Mouse (Mus musculus) CH12.LX (cell line): ENCODE data around the gene Amh. TPM values are rescaled to one million over a fixed set of nuclear protein-coding genes. Genes with fewer than 3 reads are reported as not detected.

Experiments used
- DNase-seq: peaks from one replicate; pipeline ENCODE4 v3.0.0-alpha.2; 2013; ENCODE audit errors: extremely low read depth
- H3K27ac ChIP-seq: 2 replicates; pipeline ENCODE4 v1.5.1; 2012; ENCODE audit warnings: low read depth, mild to moderate bottlenecking, control low read depth, moderate library complexity; ENCODE audit not compliant: insufficient read depth
- H3K27me3 ChIP-seq: replicated peaks from 2 replicates; pipeline ENCODE3; 2012; ENCODE audit warnings: inconsistent platforms
- H3K36me3 ChIP-seq, 2 experiments: replicated peaks in 1 of 2; 2 replicates each; pipeline versions ENCODE3 to v1.6.1; 2012; ENCODE audit warnings: inconsistent platforms in 1 of 2, low read length in 1 of 2, mild to moderate bottlenecking in 1 of 2, mixed read lengths in 1 of 2, moderate library complexity in 1 of 2; ENCODE audit not compliant: control insufficient read depth in 1 of 2, insufficient read depth in 1 of 2
- H3K4me1 ChIP-seq, 2 experiments: 2 replicates each; pipeline ENCODE4 v1.6.1; 2012; ENCODE audit warnings: inconsistent platforms in 1 of 2, moderate library complexity in 1 of 2; ENCODE audit not compliant: insufficient read depth in 2 of 2, control insufficient read depth in 1 of 2
- H3K4me2 ChIP-seq: 2 replicates; pipeline ENCODE4 v1.6.1; 2012; ENCODE audit warnings: low read depth, mild to moderate bottlenecking, control low read depth; ENCODE audit not compliant: poor library complexity, insufficient read depth, severe bottlenecking
- H3K4me3 ChIP-seq, 3 experiments: fragments of 150-350 bp in 1 of 3; sonication (generic) in 1 of 3; replicated peaks in 1 of 3; 2 replicates each; pipeline versions ENCODE3 to v1.5.1; 2011 to 2012; ENCODE audit warnings: low read depth in 2 of 3, low read length in 2 of 3, mild to moderate bottlenecking in 2 of 3, moderate library complexity in 2 of 3, control low read depth in 1 of 3, improper control_type of control experiment in 1 of 3, inconsistent platforms in 1 of 3, mixed read lengths in 1 of 3; ENCODE audit not compliant: poor library complexity in 1 of 3
- H3K79me2 ChIP-seq: replicated peaks from 2 replicates; pipeline ENCODE4 v1.6.1; 2012; ENCODE audit warnings: mild to moderate bottlenecking, moderate library complexity; ENCODE audit not compliant: control insufficient read depth, poor library complexity, insufficient read depth, severe bottlenecking; ENCODE audit errors: extremely low read depth
- H3K9ac ChIP-seq: 2 replicates; pipeline ENCODE4 v1.6.1; 2012; ENCODE audit warnings: low read depth, mild to moderate bottlenecking, control low read depth, moderate library complexity; ENCODE audit not compliant: insufficient read depth
- H3K9me3 ChIP-seq: replicated peaks from 2 replicates; pipeline ENCODE3; 2012; ENCODE audit warnings: low read length, inconsistent platforms, mixed read lengths
- CHD1 ChIP-seq: IDR thresholded peaks from 2 replicates; pipeline ENCODE4 v1.6.1; 2012; ENCODE audit warnings: low read depth, low read length, improper control_type of control experiment, inconsistent platforms
- CHD2 ChIP-seq: IDR thresholded peaks from 2 replicates; pipeline ENCODE4 v1.6.1; 2011; ENCODE audit warnings: low read length, improper control_type of control experiment
- CTCF ChIP-seq, 2 experiments: IDR thresholded peaks in 1 of 2; conservative IDR thresholded peaks in 1 of 2; 2 replicates each; pipeline ENCODE4 v1.5.1; 2011 to 2012; ENCODE audit warnings: low read depth in 2 of 2, low read length in 2 of 2, improper control_type of control experiment in 1 of 2, inconsistent platforms in 1 of 2, mild to moderate bottlenecking in 1 of 2, moderate library complexity in 1 of 2
- GABPA ChIP-seq: IDR thresholded peaks from 2 replicates; pipeline ENCODE4 v1.6.1; 2012; ENCODE audit warnings: low read depth, low read length, improper control_type of control experiment, inconsistent platforms; ENCODE audit not compliant: insufficient replicate concordance
- HCFC1 ChIP-seq: IDR thresholded peaks from 2 replicates; pipeline ENCODE4 v1.6.1; 2012; ENCODE audit warnings: low read depth, mild to moderate bottlenecking, inconsistent platforms, low read length, improper control_type of control experiment
- JUN ChIP-seq: IDR thresholded peaks from 2 replicates; pipeline ENCODE4 v1.6.1; 2011; ENCODE audit warnings: low read depth, mild to moderate bottlenecking, low read length, improper control_type of control experiment, moderate library complexity; ENCODE audit not compliant: insufficient read depth
- MAFK ChIP-seq: IDR thresholded peaks from 2 replicates; pipeline ENCODE4 v1.6.1; 2011; ENCODE audit warnings: low read length, improper control_type of control experiment; ENCODE audit not compliant: insufficient replicate concordance
- MAZ ChIP-seq: IDR thresholded peaks from 2 replicates; pipeline ENCODE4 v1.6.1; 2012; ENCODE audit warnings: low read depth, mild to moderate bottlenecking, inconsistent platforms, low read length, improper control_type of control experiment, moderate library complexity
- MYC ChIP-seq: IDR thresholded peaks from 2 replicates; pipeline ENCODE4 v1.6.1; 2011; ENCODE audit warnings: low read depth, mild to moderate bottlenecking, improper control_type of control experiment, low read length
- RAD21 ChIP-seq: IDR thresholded peaks from 2 replicates; pipeline ENCODE4 v1.6.1; 2011; ENCODE audit warnings: low read depth, mild to moderate bottlenecking, low read length, improper control_type of control experiment, moderate library complexity
- UBTF ChIP-seq: IDR thresholded peaks from 2 replicates; pipeline ENCODE4 v1.6.1; 2012; ENCODE audit warnings: low read depth, mild to moderate bottlenecking, inconsistent platforms, low read length, improper control_type of control experiment, moderate library complexity
- dilution Hi-C: fragments of 300-500 bp; cut with MboI; formaldehyde crosslinking; loops from 2 replicates; pipeline ENCODE4 v1.14.3; 2020; ENCODE audit warnings: low sequenced_read_pairs; ENCODE audit not compliant: extremely low pct_unique_long_range_greater_than_20kb, extremely low pct_ligation_motif_present
- in situ Hi-C: fragments of 300-500 bp; cut with MboI; formaldehyde crosslinking; loops from 3 replicates; pipeline ENCODE4 v1.14.3; 2019; ENCODE audit warnings: low sequenced_read_pairs, low pct_ligation_motif_present, low pct_unique_long_range_greater_than_20kb, mixed read lengths
- polyA plus RNA-seq: library from polyadenylated mRNA; unstranded; fragments of >175 nt; gene quantifications from 2 replicates; pipeline ENCODE4 v1.2.1, GENCODE M21; 2012; ENCODE audit warnings: low read depth; ENCODE audit not compliant: insufficient read length
- total RNA-seq, 2 experiments: library from RNA; depleted of rRNA; stranded (reverse); fragments of 300-350 nt in 1 of 2; fragments of >200 nt in 1 of 2; gene quantifications; 2 replicates each; pipeline ENCODE4 v1.2.3; 2012 to 2014

Amh gene
- total and polyA plus RNA-seq, 3 experiments = 0.43 to 1.1 (median 0.59) TPM

GRCm38 (mm10) chr10:80810084-80810483 lies 5.0 kb downstream of the Amh start:
- Histone ChIP-seq H3K4me3 (no peak overlapping the region), H3K9ac (no peak overlapping the region), H3K4me2 (no peak overlapping the region)

GRCm38 (mm10) chr10:80812391-80813041 lies 7.5 kb downstream of the Amh start:
- Histone ChIP-seq H3K79me2 (no peaks in the 10 kb centered on the region), H3K36me3 (peaks cover 0 to 11% of the 10 kb centered on the region in 2 experiments), H3K27ac (no peak overlapping the region), H3K9ac (no peak overlapping the region), H3K27me3 (no peaks in the 10 kb centered on the region), H3K4me1 (peaks cover 10 to 17% of the 10 kb centered on the region in 2 experiments), H3K9me3 (no peaks in the 10 kb centered on the region), H3K4me2 (no peak overlapping the region), H3K4me3 (no peak overlapping the region)
- TF ChIP-seq MAZ = no peak
- TF ChIP-seq CTCF (conservative IDR thresholded peaks at IDR 0.05 in 1 of 2, IDR thresholded peaks at IDR 0.05 in 1 of 2; ENCODE audit: low read depth in 2 of 2, low read length in 2 of 2) = no peak
- dilution Hi-C loops (no loop called here), in situ Hi-C loops (no loop called here)
- DNase-seq = no peak

More at GRCm38 (mm10) chr10:80810084-80810483, 5.0 kb downstream of the Amh start:
- in situ Hi-C loops = no loop called here
- Histone ChIP-seq H3K79me2 (no peaks in the 10 kb centered on the region), H3K4me1 (peaks cover 10 to 17% of the 10 kb centered on the region in 2 experiments), H3K36me3 (peaks cover 19 to 35% of the 10 kb centered on the region in 2 experiments), H3K27me3 (no peaks in the 10 kb centered on the region), H3K27ac (no peak overlapping the region), H3K9me3 (peaks cover 5% of the 10 kb centered on the region)
- no peak for TF ChIP-seq GABPA
- no peak for TF ChIP-seq MAFK
- TF ChIP-seq JUN = no peak
- no peak for TF ChIP-seq HCFC1
- no peak for TF ChIP-seq CHD1
- TF ChIP-seq MYC = no peak
- TF ChIP-seq CHD2 = no peak
- TF ChIP-seq UBTF = no peak
- DNase-seq = no peak
- dilution Hi-C loops = no loop called here

GRCm38 (mm10) chr10:80813366-80813765 lies 8.3 kb downstream of the Amh start, which contains the start of gene Jsrp1:
Gene Jsrp1 (minus strand): TSS chr10:80813498.
- H3K79me2 ChIP-seq = no peaks in the 10 kb centered on the region
- H3K4me2 ChIP-seq = no peak within 1 kb of the TSS
- no peaks in the 10 kb centered on the region for H3K27me3 ChIP-seq
- dilution Hi-C loops = no loop called here
- H3K27ac ChIP-seq = no peak within 1 kb of the TSS
- peaks cover 0 to 4% of the 10 kb centered on the region in 2 experiments for H3K36me3 ChIP-seq
- no peak for TF ChIP-seq RAD21
- no peak within 1 kb of the TSS for H3K9ac ChIP-seq
- no peak for DNase-seq
- H3K4me1 ChIP-seq = peaks cover 10 to 17% of the 10 kb centered on the region in 2 experiments
- H3K4me3 ChIP-seq = no peak within 1 kb of the TSS
- no peaks in the 10 kb centered on the region for H3K9me3 ChIP-seq
- in situ Hi-C loops = no loop called here
